Mouse (Mus musculus) lung, postnatal 0 days (tissue): Measurements from ENCODE around the gene Vmn2r87.

Experiments
- CTCF ChIP-seq: IDR thresholded peaks from 2 replicates; pipeline ENCODE4 v1.5.1; 2016; ENCODE audit warnings: antibody characterized with exemption, mild to moderate bottlenecking
- EP300 ChIP-seq: IDR thresholded peaks from 2 replicates; pipeline ENCODE4 v1.6.1; 2016; ENCODE audit warnings: antibody characterized with exemption, mild to moderate bottlenecking, control low read depth

GRCm38 (mm10) chr10:130527926-130528325 is 30.7 kb upstream of the Vmn2r87 start:
- TF ChIP-seq CTCF, result no peak
- no peak for TF ChIP-seq EP300
